Mouse (Mus musculus) CH12.LX (cell line): Measurements from ENCODE around the gene Kcng3. TPM values are rescaled to one million over a fixed set of nuclear protein-coding genes. Genes with fewer than 3 reads are reported as not detected.

ENCODE experiments used
- DNase-seq: peaks from one replicate; pipeline ENCODE4 v3.0.0-alpha.2; 2013; ENCODE audit errors: extremely low read depth
- H3K27ac ChIP-seq: 2 replicates; pipeline ENCODE4 v1.5.1; 2012; ENCODE audit warnings: low read depth, mild to moderate bottlenecking, control low read depth, moderate library complexity; ENCODE audit not compliant: insufficient read depth
- H3K27me3 ChIP-seq: replicated peaks from 2 replicates; pipeline ENCODE3; 2012; ENCODE audit warnings: inconsistent platforms
- H3K36me3 ChIP-seq, 2 experiments: replicated peaks in 1 of 2; 2 replicates each; pipeline versions ENCODE3 to v1.6.1; 2012; ENCODE audit warnings: inconsistent platforms in 1 of 2, low read length in 1 of 2, mild to moderate bottlenecking in 1 of 2, mixed read lengths in 1 of 2, moderate library complexity in 1 of 2; ENCODE audit not compliant: control insufficient read depth in 1 of 2, insufficient read depth in 1 of 2
- H3K4me1 ChIP-seq, 2 experiments: 2 replicates each; pipeline ENCODE4 v1.6.1; 2012; ENCODE audit warnings: inconsistent platforms in 1 of 2, moderate library complexity in 1 of 2; ENCODE audit not compliant: insufficient read depth in 2 of 2, control insufficient read depth in 1 of 2
- H3K4me2 ChIP-seq: 2 replicates; pipeline ENCODE4 v1.6.1; 2012; ENCODE audit warnings: low read depth, mild to moderate bottlenecking, control low read depth; ENCODE audit not compliant: poor library complexity, insufficient read depth, severe bottlenecking
- H3K4me3 ChIP-seq, 3 experiments: fragments of 150-350 bp in 1 of 3; sonication (generic) in 1 of 3; replicated peaks in 1 of 3; 2 replicates each; pipeline versions ENCODE3 to v1.5.1; 2011 to 2012; ENCODE audit warnings: low read depth in 2 of 3, low read length in 2 of 3, mild to moderate bottlenecking in 2 of 3, moderate library complexity in 2 of 3, control low read depth in 1 of 3, improper control_type of control experiment in 1 of 3, inconsistent platforms in 1 of 3, mixed read lengths in 1 of 3; ENCODE audit not compliant: poor library complexity in 1 of 3
- H3K79me2 ChIP-seq: replicated peaks from 2 replicates; pipeline ENCODE4 v1.6.1; 2012; ENCODE audit warnings: mild to moderate bottlenecking, moderate library complexity; ENCODE audit not compliant: control insufficient read depth, poor library complexity, insufficient read depth, severe bottlenecking; ENCODE audit errors: extremely low read depth
- H3K9ac ChIP-seq: 2 replicates; pipeline ENCODE4 v1.6.1; 2012; ENCODE audit warnings: low read depth, mild to moderate bottlenecking, control low read depth, moderate library complexity; ENCODE audit not compliant: insufficient read depth
- H3K9me3 ChIP-seq: replicated peaks from 2 replicates; pipeline ENCODE3; 2012; ENCODE audit warnings: low read length, inconsistent platforms, mixed read lengths
- BHLHE40 ChIP-seq: IDR thresholded peaks from 2 replicates; pipeline ENCODE4 v1.6.1; 2011; ENCODE audit warnings: mild to moderate bottlenecking, low read depth, low read length, improper control_type of control experiment
- CHD1 ChIP-seq: IDR thresholded peaks from 2 replicates; pipeline ENCODE4 v1.6.1; 2012; ENCODE audit warnings: low read depth, low read length, improper control_type of control experiment, inconsistent platforms
- CHD2 ChIP-seq: IDR thresholded peaks from 2 replicates; pipeline ENCODE4 v1.6.1; 2011; ENCODE audit warnings: low read length, improper control_type of control experiment
- ELF1 ChIP-seq: IDR thresholded peaks from 2 replicates; pipeline ENCODE4 v1.6.1; 2014; ENCODE audit warnings: low read depth, mild to moderate bottlenecking, inconsistent platforms, low read length, improper control_type of control experiment
- EP300 ChIP-seq: IDR thresholded peaks from 2 replicates; pipeline ENCODE4 v1.6.1; 2011; ENCODE audit warnings: low read length, improper control_type of control experiment
- ETS1 ChIP-seq: conservative IDR thresholded peaks from 2 replicates; pipeline ENCODE4 v1.6.1; 2012; ENCODE audit warnings: low read depth, mild to moderate bottlenecking, inconsistent platforms, low read length, improper control_type of control experiment, moderate library complexity
- HCFC1 ChIP-seq: IDR thresholded peaks from 2 replicates; pipeline ENCODE4 v1.6.1; 2012; ENCODE audit warnings: low read depth, mild to moderate bottlenecking, inconsistent platforms, low read length, improper control_type of control experiment
- IRF4 ChIP-seq: IDR thresholded peaks from 2 replicates; pipeline ENCODE4 v1.6.1; 2014; ENCODE audit warnings: low read depth, mild to moderate bottlenecking, inconsistent platforms, low read length, improper control_type of control experiment
- JUND ChIP-seq: conservative IDR thresholded peaks from 2 replicates; pipeline ENCODE4 v1.6.1; 2011; ENCODE audit warnings: low read depth, low read length, improper control_type of control experiment
- KAT2A ChIP-seq: IDR thresholded peaks from 2 replicates; pipeline ENCODE4 v1.6.1; 2012; ENCODE audit warnings: low read length, improper control_type of control experiment, inconsistent platforms; ENCODE audit not compliant: insufficient replicate concordance
- MAFK ChIP-seq: IDR thresholded peaks from 2 replicates; pipeline ENCODE4 v1.6.1; 2011; ENCODE audit warnings: low read length, improper control_type of control experiment; ENCODE audit not compliant: insufficient replicate concordance
- MXI1 ChIP-seq: IDR thresholded peaks from 2 replicates; pipeline ENCODE4 v1.6.1; 2011; ENCODE audit warnings: mild to moderate bottlenecking, low read depth, low read length, improper control_type of control experiment
- POLR2A ChIP-seq: IDR thresholded peaks from 2 replicates; pipeline ENCODE4 v1.6.1; 2011; ENCODE audit warnings: low read depth, mild to moderate bottlenecking, improper control_type of control experiment, low read length
- RCOR1 ChIP-seq: conservative IDR thresholded peaks from 2 replicates; pipeline ENCODE4 v1.6.1; 2012; ENCODE audit warnings: low read depth, mild to moderate bottlenecking, inconsistent platforms, low read length, improper control_type of control experiment
- TCF12 ChIP-seq: IDR thresholded peaks from 2 replicates; pipeline ENCODE4 v1.6.1; 2014; ENCODE audit warnings: low read depth, mild to moderate bottlenecking, inconsistent platforms, low read length, improper control_type of control experiment
- UBTF ChIP-seq: IDR thresholded peaks from 2 replicates; pipeline ENCODE4 v1.6.1; 2012; ENCODE audit warnings: low read depth, mild to moderate bottlenecking, inconsistent platforms, low read length, improper control_type of control experiment, moderate library complexity
- USF2 ChIP-seq: conservative IDR thresholded peaks from 2 replicates; pipeline ENCODE4 v1.6.1; 2011; ENCODE audit warnings: low read depth, low read length, improper control_type of control experiment
- ZKSCAN1 ChIP-seq: IDR thresholded peaks from 2 replicates; pipeline ENCODE4 v1.6.1; 2012; ENCODE audit warnings: low read depth, inconsistent platforms, low read length, improper control_type of control experiment, borderline replicate concordance
- ZMIZ1 ChIP-seq: IDR thresholded peaks from 2 replicates; pipeline ENCODE4 v1.6.1; 2012; ENCODE audit warnings: low read depth, mild to moderate bottlenecking, inconsistent platforms, low read length, improper control_type of control experiment
- dilution Hi-C: fragments of 300-500 bp; cut with MboI; formaldehyde crosslinking; loops from 2 replicates; pipeline ENCODE4 v1.14.3; 2020; ENCODE audit warnings: low sequenced_read_pairs; ENCODE audit not compliant: extremely low pct_unique_long_range_greater_than_20kb, extremely low pct_ligation_motif_present
- in situ Hi-C: fragments of 300-500 bp; cut with MboI; formaldehyde crosslinking; loops from 3 replicates; pipeline ENCODE4 v1.14.3; 2019; ENCODE audit warnings: low sequenced_read_pairs, low pct_ligation_motif_present, low pct_unique_long_range_greater_than_20kb, mixed read lengths
- polyA plus RNA-seq: library from polyadenylated mRNA; unstranded; fragments of >175 nt; gene quantifications from 2 replicates; pipeline ENCODE4 v1.2.1, GENCODE M21; 2012; ENCODE audit warnings: low read depth; ENCODE audit not compliant: insufficient read length
- total RNA-seq, 2 experiments: library from RNA; depleted of rRNA; stranded (reverse); fragments of 300-350 nt in 1 of 2; fragments of >200 nt in 1 of 2; gene quantifications; 2 replicates each; pipeline ENCODE4 v1.2.3; 2012 to 2014

The Kcng3 gene
- total and polyA plus RNA-seq, 3 experiments = not detected

GRCm38 (mm10) chr17:83658943-83659342 is 27.2 kb upstream of the Kcng3 start:
- no peak for DNase-seq
- Histone ChIP-seq H3K79me2 (no peaks in the 10 kb centered on the region), H3K4me2 (no peak overlapping the region), H3K9me3 (peaks cover 9% of the 10 kb centered on the region), H3K36me3 (no peaks in the 10 kb centered on the region), H3K9ac (no peak overlapping the region), H3K27ac (no peak overlapping the region), H3K4me1 (peaks cover 8 to 33% of the 10 kb centered on the region in 2 experiments), H3K4me3 (no peak overlapping the region), H3K27me3 (no peaks in the 10 kb centered on the region)
- dilution Hi-C loops (no loop called here), in situ Hi-C loops (loop anchor here (10.0 kb wide), 1 partner anchor 196 kb away; no protein-coding TSS in a partner anchor)
- TF ChIP-seq CHD2 (no peak), USF2 (no peak), BHLHE40 (no peak), ZMIZ1 (no peak), MXI1 (no peak), KAT2A (no peak), HCFC1 (no peak), POLR2A (no peak), UBTF (no peak), ZKSCAN1 (no peak), TCF12 (no peak), JUND (no peak)

DNA sequence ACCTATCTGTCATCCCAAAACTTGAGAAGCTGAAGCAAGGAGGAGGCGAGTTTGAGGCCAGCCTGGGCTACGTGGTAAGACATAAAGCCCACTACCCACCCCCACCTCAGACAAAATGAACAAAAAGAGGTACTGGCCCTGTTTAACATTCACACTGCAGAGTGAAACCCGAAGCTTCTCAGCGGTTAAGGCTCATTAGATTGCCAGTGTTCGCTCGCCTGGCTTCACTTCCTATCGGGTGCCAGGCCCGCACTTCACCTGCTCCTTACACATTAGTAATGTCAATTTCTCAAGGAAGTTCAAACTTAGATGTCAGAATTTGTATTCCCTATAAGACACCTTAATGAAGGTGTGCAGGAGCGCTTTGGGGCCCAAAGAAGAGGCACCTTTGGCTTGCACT is 25.7 kb upstream of the Kcng3 start:
- H3K9me3 ChIP-seq = peaks cover 2% of the 10 kb centered on the region
- no peaks in the 10 kb centered on the region for H3K27me3 ChIP-seq
- in situ Hi-C loops = loop anchor here (10.0 kb wide), 1 partner anchor 197 kb away; no protein-coding TSS in a partner anchor
- TF ChIP-seq CHD2 (0 out of 2 replicates have a peak, but pooled peaks have one; percentile 24), EP300 (peak; percentile 58; the same call in 1 of the 2 replicates), MAFK (no peak), BHLHE40 (peak; percentile 70), ELF1 (peak; percentile 26; the same call in 1 of the 2 replicates), RCOR1 (no peak), ETS1 (0 out of 2 replicates have a peak, but pooled peaks have one; percentile 34), IRF4 (peak; percentile 31; the same call in 1 of the 2 replicates), ZKSCAN1 (no peak), CHD1 (no peak)
- peak overlapping the region; percentile 61 for H3K27ac ChIP-seq
- H3K9ac ChIP-seq = 0 out of 2 replicates have a peak overlapping the region, but pooled peaks have one; percentile 1
- peaks cover 8 to 33% of the 10 kb centered on the region in 2 experiments for H3K4me1 ChIP-seq
- H3K4me3 ChIP-seq = peak overlapping the region in 1 of 3 experiments; percentile 25
- no peaks in the 10 kb centered on the region for H3K36me3 ChIP-seq
- DNase-seq = peak; percentile 72
- H3K4me2 ChIP-seq = peak overlapping the region; percentile 45
- dilution Hi-C loops = no loop called here
- no peaks in the 10 kb centered on the region for H3K79me2 ChIP-seq
